Mouse (Mus musculus): ENCODE data around the gene Ltbp1.

DNA sequence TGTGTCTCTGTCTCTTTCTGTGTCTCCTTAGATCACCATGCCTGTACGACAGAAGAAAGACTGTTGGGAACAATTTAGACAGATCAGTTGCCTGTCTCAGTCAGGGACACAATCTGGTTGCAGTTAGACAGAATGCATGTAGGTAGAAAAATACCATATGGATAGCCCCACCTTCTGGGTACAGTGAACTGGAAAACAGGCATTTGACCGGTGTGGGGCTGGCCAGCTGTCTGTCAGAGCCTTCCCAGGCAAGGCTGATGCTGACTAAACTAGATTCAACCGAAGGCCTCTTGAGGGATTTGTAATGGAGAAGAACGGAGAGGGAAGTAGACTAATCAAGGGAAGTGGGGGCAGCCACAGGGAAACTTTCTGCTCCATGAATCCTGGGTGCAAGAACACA lies 156.6 kb downstream of the Ltbp1 start:
- TF ChIP-seq CTCF (IDR thresholded peaks at IDR 0.05; ENCODE audit: insufficient read depth, low read depth, low read length) (no peak), POLR2A (IDR thresholded peaks at IDR 0.05; ENCODE audit: insufficient read depth, low read depth, low read length) (no peak)

All from olfactory bulb, adult 2 months (tissue).